ENCODE assay signal across 8 mouse cellular contexts in genomic region chr5:122898963-122899776, GRCm38 (mm10). TPM values are rescaled to one million over a fixed set of nuclear protein-coding genes. Genes with fewer than 3 reads are reported as not detected.
A peak's percentile ranks its signal among the peaks of the same experiment; 100 is the strongest.
DNase-seq lines count a peak whose midpoint lies in the region; ATAC-seq and TF ChIP-seq lines count a peak whose summit lies in the region.

No protein-coding gene starts in this region.

- WGBS in embryonic facial prominence, embryonic 12.5 days = 2% methylated on average over 45 of the region's 45 CpGs
- WGBS in hindbrain, embryonic 14.5 days = 4% methylated on average over 42 of the region's 45 CpGs
- WGBS in lung, embryonic 15.5 days = under 1% methylated on average over 45 of the region's 45 CpGs

- peak; percentile 35 to 41 for DNase-seq in adrenal gland, adult 18-20 months (ENCODE audit: low spot score in 2 of 2)
- no peak for DNase-seq in adrenal gland, postnatal 4 days (ENCODE audit: low spot score in 2 of 2)
- peak; percentile 29 for DNase-seq in hindbrain, embryonic 14.5 days (ENCODE audit: low spot score)
- peak; percentile 37 for DNase-seq in retina, postnatal 1 day
- DNase-seq in layer of hippocampus, postnatal 10 days (ENCODE audit: low spot score in 2 of 2) = no peak

- no peak for ATAC-seq in embryonic facial prominence, embryonic 12.5 days (ENCODE audit: insufficient number of reproducible peaks, insufficient read depth, low FRiP score, low TSS enrichment)
- no peak for ATAC-seq in hindbrain, embryonic 14.5 days (ENCODE audit: low FRiP score)
- peak; percentile 4; the same call in 1 of the 2 replicates for ATAC-seq in lung, embryonic 15.5 days (ENCODE audit: borderline replicate concordance, extremely low read depth, low FRiP score, low TSS enrichment)

- peaks cover 25% of the 10 kb centered on the region for H3K36me3 ChIP-seq in E14TG2a.4 (ENCODE audit: insufficient read depth, low read length)
- no peaks in the 10 kb centered on the region for H3K36me3 ChIP-seq in embryonic facial prominence, embryonic 12.5 days
- H3K36me3 ChIP-seq in hindbrain, embryonic 14.5 days (replicated peaks; ENCODE audit: control insufficient read depth, insufficient read depth) = no peaks in the 10 kb centered on the region
- no peaks in the 10 kb centered on the region for H3K36me3 ChIP-seq in lung, embryonic 15.5 days

- H3K4me2 ChIP-seq in embryonic facial prominence, embryonic 12.5 days (replicated peaks) = peak overlapping the region; percentile 82
- H3K4me2 ChIP-seq in hindbrain, embryonic 14.5 days (replicated peaks) = peak overlapping the region; percentile 88
- H3K4me2 ChIP-seq in lung, embryonic 15.5 days = peak overlapping the region; percentile 91

- peak overlapping the region; percentile 91 for H3K27ac ChIP-seq in embryonic facial prominence, embryonic 12.5 days
- H3K27ac ChIP-seq in hindbrain, embryonic 14.5 days = peak overlapping the region; percentile 97
- H3K27ac ChIP-seq in lung, embryonic 15.5 days = peak overlapping the region; percentile 95

- peaks cover 58% of the 10 kb centered on the region for H3K4me1 ChIP-seq in E14TG2a.4 (replicated peaks; ENCODE audit: low read depth, low read length)
- H3K4me1 ChIP-seq in embryonic facial prominence, embryonic 12.5 days = peaks cover 21% of the 10 kb centered on the region
- peaks cover 21% of the 10 kb centered on the region for H3K4me1 ChIP-seq in hindbrain, embryonic 14.5 days (replicated peaks; ENCODE audit: control insufficient read depth, insufficient read depth, low read length)
- peaks cover 16% of the 10 kb centered on the region for H3K4me1 ChIP-seq in lung, embryonic 15.5 days

- H3K4me3 ChIP-seq in E14TG2a.4 (replicated peaks; ENCODE audit: low read length) = peak overlapping the region; percentile 88
- peak overlapping the region; percentile 72 for H3K4me3 ChIP-seq in embryonic facial prominence, embryonic 12.5 days
- H3K4me3 ChIP-seq in hindbrain, embryonic 14.5 days (replicated peaks; ENCODE audit: low read length) = peak overlapping the region; percentile 86
- peak overlapping the region; percentile 82 for H3K4me3 ChIP-seq in lung, embryonic 15.5 days

- H3K9me3 ChIP-seq in E14TG2a.4 (ENCODE audit: low read length) = no peaks in the 10 kb centered on the region
- no peaks in the 10 kb centered on the region for H3K9me3 ChIP-seq in embryonic facial prominence, embryonic 12.5 days
- no peaks in the 10 kb centered on the region for H3K9me3 ChIP-seq in hindbrain, embryonic 14.5 days (ENCODE audit: control insufficient read depth, low read length)
- no peaks in the 10 kb centered on the region for H3K9me3 ChIP-seq in lung, embryonic 15.5 days

- peaks cover 28% of the 10 kb centered on the region for H3K27me3 ChIP-seq in E14TG2a.4 (ENCODE audit: insufficient read depth, low read length)
- no peaks in the 10 kb centered on the region for H3K27me3 ChIP-seq in embryonic facial prominence, embryonic 12.5 days
- no peaks in the 10 kb centered on the region for H3K27me3 ChIP-seq in hindbrain, embryonic 14.5 days (ENCODE audit: control insufficient read depth, insufficient read depth, low read length)
- no peaks in the 10 kb centered on the region for H3K27me3 ChIP-seq in lung, embryonic 15.5 days

- peak overlapping the region; percentile 92 for H3K9ac ChIP-seq in embryonic facial prominence, embryonic 12.5 days
- H3K9ac ChIP-seq in hindbrain, embryonic 14.5 days = peak overlapping the region; percentile 94
- H3K9ac ChIP-seq in lung, embryonic 15.5 days = peak overlapping the region; percentile 69

- no peak for TF ChIP-seq CTCF in E14TG2a.4 (conservative IDR thresholded peaks at IDR 0.05; ENCODE audit: low read length)

RNA-seq across cellular contexts. Expression of gene Rnf34, which starts 49.3 kb away (rescaled TPM):
- 10 to 100 TPM; 15.9 to 26.0 TPM for total RNA-seq in adrenal gland, adult 18-20 months (2021)
- 10 to 100 TPM; 21.1 to 24.5 TPM for total RNA-seq in adrenal gland, postnatal 4 days (2021)
- polyA plus RNA-seq in embryonic facial prominence, embryonic 12.5 days (2016; fragmentation: Nextera tagmentation; extraction: Ambion mirVana) = 36.7 and 40.7 TPM in 2 replicates
- polyA plus RNA-seq in hindbrain, embryonic 14.5 days (2014; fragmentation: Nextera tagmentation; extraction: Ambion mirVana) = 46.2 and 54.8 TPM in 2 replicates
- 30.9 and 31.9 TPM in 2 replicates for polyA plus RNA-seq in lung, embryonic 15.5 days (2015; fragmentation: Nextera tagmentation; extraction: Ambion mirVana)
- 10 to 100 TPM; 43.5 to 57.1 TPM for total RNA-seq in layer of hippocampus, postnatal 10 days (2021)

Comparison
In these comparisons a context has a peak if more than half of its experiments do, and no peak if none do; other contexts are left out.
1. DNase-seq: peak in adrenal gland, adult 18-20 months (2 of 2), hindbrain, embryonic 14.5 days (single experiment) and retina, postnatal 1 day (single experiment); none in adrenal gland, postnatal 4 days (0 of 2) and layer of hippocampus, postnatal 10 days (0 of 2).
2. Peak in every context shown above with its lines, with median percentiles within 50 percentile points of each other: H3K4me3 ChIP-seq, H3K27ac ChIP-seq, H3K4me2 ChIP-seq and H3K9ac ChIP-seq.